Mouse (Mus musculus) cerebellum, adult 9-11 months (tissue): Measurements from ENCODE around the gene Ift22.

ENCODE experiments used
- DNase-seq: peaks from one replicate; pipeline ENCODE4 v3.0.0; 2022

The Ift22 gene

DNA sequence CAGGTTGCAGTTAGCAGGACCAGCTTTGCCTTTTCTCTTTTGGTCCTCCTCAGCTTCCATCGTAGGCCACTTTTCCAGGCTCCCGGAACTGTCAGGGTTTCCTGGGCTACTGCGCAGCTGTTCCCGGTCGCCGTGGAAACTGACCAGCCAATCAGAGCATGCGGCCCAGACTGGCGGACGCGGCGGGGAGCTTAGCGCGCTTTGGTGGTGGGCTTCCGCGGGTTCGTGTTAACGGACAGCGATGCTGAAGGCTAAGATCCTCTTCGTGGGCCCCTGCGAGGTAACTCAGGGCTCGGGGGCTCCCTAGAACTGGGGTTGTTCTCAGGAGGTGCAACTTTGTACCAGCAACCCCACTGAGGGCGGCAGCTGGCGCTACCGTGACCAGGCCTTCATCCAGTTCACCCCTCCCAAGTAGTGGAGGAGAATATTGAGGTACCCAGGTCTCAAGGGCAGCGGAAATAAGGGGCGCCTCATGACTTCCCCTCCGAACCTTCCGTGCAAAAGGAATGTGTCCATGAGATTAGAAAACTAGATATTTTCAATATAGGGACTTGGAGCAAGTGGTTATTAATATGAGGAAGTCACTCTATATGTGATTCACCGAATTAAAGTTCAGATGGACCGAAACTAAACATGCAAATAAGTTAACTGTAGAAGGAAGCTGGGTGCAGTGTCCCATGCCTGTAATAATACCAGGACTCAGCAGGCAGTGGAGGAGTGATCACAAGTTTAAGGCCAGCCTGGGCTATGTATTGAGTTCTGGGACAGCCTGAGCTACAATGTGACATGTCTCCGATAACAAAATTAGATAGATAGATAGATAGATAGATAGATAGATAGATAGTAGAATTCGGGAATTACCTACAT is at the start of gene Ift22:
Gene Ift22, plus strand, starts transcription at position 160 of the 867 bp plus-strand sequence.
- DNase-seq = peak; percentile 93

DNA sequence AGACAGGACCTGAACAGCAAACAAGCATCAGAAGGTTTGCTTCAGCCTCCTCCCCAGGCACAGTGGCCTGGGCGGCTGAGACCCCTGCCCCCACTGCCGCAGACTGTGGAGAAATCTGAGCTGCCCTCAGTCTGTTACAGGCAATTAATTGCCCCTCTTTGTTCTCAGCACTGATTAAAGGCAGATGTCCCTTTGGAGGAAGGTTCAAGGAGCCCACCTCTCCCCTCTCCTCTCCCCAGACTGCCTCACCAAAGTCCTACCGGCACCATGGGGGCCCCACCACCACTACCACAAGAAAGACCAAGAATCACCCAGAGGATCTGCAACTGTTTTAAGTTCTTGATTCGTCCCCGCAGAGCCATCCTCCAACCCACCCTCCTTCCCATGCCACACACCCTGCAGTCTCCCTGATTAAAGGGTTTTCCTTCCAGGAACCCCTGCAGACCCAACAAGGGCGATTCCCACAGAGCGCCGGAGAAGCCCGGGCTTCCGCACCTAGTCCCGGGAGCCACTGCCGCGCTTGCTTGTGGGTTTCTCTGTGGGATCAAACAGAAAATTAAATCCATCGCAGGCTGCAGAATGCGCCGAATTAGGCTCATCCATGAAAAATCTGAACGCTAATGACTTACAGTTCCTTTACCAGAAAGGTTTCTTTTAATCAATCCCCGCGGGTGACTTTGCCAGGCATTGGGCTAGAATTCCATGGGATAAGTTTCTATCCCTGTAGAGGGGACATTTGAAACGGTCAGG is 46.6 kb upstream of the Ift22 start:
- DNase-seq = no peak

DNA sequence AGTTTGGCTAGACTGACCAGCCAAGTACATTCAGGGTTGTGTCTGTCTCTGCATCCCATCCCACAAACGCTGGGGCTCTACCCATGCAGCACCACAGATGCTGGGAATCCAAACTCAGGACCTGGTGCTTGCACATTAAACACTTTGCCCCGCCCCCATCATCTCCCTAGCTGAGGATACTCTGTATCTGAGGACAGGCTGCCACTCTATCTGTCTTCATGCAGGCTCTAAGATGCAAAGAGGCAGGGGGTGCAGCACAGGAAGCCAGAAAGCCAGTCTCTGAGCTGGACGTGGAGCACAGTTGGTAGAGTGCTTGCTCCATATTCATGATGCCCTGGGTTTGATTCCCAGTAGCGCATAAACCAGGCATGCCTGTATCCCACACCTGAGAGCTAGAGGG is 45.1 kb upstream of the Ift22 start:
- no peak for DNase-seq

DNA sequence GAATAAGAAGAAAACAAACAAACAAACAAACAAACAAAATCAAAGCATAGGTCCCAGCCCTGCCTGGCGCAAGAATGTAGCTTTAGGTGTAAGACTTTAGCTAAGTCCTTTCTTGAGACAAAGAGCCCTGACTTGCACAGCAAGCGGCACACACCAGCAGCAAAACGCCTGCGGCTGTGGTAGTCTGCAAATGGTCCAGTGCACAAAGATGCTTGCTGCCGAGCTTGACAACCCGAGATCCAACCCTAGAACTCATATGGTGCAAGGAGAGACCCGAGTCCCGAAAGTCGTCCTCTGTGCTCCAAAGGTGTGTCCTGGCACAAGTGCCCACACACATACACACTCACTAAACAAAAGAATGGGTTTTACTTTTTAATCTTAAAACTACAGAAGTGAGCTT is 44.7 kb upstream of the Ift22 start:
- no peak for DNase-seq

DNA sequence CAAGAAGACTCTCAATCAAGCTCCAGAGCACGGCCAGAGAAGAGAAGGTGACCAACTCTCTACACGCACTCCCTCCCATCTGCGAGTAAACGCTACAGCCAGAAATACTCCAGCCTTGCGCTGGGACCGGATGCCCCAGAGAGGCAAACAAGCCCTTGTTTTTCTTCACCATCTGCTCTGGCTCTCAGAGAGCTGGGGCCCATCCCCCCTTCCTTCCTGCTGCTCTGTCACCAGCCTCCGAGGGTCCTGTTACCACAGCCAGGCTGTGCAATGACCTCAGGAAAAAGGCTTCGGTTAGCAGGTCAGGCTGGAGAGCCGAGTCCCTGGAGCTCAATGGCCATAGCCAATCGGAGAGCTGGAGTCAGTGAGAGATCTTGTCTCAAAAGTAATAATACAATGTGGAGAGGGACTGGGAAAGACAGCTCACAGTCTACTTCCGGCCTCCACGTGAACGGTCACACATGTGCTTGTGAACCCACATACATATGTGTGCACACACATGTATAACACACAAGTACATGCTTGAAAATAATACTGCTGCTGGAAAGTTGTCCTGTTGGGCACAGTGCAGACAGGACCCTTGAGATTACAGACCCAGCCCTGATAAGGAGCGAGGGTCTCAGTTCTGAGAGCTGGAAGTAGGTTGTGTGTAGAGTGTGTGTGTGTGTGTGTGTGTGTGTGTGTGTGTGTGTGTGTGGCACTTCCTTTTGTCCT is 43.8 kb upstream of the Ift22 start:
- DNase-seq = no peak

DNA sequence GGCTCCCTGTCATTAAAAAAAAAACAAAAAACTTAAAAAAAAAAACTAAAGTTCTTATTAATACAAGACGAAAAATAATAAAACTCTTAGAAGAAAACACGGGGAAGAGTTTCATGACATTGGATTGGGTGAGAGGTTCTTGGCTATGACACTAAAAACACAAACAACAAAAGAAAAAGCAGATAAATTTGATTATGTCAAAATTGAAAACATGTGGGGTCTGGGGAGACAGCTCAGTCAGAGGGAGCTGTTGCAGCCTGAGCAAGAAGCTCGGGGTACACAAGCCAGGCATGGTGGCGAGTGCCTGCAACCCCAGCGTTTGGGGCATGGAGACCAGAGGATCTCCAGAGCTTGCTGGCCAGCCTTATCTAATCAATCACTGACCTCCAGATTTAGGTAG is 40.2 kb upstream of the Ift22 start:
- DNase-seq = no peak

DNA sequence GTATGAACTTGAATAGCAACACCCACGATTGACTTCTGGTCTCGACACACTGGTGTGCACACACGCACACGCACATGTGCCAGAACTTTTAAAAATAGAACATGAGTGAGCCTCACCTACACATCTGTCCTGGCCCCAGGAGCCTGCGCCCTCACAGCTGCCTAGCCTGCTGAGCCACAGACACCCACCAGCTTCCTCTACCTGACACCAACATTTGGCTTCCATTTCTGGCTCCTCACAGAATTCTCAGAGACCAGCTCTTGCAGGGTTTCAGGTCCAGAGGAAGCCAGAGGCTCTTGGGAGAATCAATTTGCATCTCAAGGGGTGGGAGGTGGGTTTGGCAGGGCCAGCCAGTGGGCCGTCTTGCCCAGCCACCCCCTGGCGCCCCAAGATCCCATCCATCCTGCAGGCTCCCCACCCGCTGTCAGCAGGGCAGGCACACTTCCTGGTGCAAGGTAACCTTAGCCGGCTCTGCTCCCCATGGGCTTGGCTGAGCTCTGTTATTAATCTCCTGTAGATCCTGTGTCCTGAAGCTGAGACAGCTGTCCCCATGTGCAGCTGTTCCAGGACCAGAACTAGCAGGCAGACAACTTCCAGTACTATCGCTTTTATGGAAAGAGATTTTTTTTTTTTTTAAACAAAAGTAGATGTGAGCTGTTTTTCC is 38.4 kb upstream of the Ift22 start:
- no peak for DNase-seq

DNA sequence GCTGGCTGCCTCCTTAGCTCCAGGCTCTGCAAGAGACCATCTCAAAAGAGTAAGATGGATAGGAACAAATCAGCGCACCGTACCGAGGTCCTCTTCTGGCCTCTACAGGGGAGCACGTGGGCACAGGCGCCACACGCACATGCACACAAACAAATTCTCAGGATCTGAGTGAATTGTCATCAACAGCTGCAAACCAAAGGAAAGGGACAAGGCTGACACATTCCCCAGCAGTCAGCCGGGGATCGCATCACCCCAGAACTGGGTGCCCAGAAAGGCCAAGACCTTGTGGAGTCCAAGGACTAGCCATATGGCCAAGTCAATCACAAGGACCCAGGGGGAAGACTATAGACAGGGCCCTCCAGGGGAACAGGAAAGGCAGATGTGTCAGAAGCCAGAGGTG is 35.5 kb upstream of the Ift22 start:
- no peak for DNase-seq

DNA sequence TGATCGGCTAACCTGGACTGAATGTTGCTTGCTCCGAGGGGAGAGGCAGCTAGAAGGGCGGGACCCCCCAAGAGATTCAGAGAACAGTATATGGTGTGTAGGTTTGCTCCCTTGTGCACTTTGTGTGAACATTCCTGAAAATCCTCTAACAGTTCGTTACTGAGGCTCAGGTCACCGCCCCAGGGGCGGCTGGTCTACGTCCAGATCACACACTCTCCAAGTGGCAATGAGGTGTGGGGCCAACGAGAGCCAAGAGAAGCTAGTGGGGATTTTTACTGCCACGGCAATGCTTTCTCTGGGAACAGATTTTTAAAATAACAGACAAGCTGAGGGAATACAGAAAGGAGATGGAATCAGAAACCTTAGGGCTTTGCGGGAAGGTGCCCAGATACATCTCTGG is 33.7 kb upstream of the Ift22 start:
- no peak for DNase-seq

DNA sequence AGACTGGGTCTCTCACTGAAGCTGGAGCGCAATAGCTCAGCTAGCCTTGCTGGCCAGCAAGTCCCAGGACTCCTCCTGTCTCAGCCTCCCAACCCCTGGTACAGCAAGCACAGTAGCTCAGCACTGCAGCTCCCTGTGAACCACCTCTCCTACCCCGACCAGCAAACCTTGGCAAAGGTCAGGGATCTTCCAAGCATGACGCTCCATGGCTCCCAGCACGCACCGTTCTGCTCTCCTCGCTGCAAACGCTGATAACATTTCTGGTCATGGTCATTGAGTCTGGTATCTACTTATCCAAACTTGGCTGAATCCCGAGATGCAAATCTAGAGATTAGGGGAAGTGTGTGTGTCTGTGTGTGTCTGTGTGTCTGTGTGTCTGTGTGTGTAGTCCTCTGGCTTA is 27.8 kb upstream of the Ift22 start:
- DNase-seq = no peak

DNA sequence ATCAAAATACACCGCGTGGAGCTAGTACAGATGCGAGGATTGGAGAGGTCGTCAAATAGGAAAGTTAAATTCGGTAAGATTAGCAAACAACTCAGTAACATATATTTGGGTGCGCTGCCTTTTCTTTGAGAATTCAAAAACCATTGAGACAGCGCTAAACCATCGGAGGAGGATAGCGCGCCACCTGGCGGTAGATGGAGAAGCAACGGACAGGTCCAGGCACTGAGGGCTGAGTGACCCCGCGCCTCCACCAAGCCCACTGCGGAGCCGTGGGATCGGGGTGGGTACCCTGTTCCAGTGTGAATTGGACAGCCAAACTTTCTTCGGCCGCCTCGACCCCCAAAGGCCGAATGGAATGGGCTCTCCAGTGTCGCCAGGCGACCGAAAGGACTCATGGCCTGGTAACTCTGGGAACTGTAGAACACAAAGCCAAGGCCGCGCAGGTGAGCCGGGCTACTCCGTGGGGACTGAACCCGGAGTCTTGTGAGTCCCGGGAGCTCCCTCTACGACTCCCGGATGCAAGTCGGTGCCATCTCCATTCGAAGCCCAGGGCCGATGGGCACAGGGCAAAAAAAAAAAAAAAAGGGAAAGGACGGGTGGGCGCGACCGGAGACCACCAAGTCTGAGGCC is 26.5 kb upstream of the Ift22 start:
- DNase-seq = peak; percentile 21

DNA sequence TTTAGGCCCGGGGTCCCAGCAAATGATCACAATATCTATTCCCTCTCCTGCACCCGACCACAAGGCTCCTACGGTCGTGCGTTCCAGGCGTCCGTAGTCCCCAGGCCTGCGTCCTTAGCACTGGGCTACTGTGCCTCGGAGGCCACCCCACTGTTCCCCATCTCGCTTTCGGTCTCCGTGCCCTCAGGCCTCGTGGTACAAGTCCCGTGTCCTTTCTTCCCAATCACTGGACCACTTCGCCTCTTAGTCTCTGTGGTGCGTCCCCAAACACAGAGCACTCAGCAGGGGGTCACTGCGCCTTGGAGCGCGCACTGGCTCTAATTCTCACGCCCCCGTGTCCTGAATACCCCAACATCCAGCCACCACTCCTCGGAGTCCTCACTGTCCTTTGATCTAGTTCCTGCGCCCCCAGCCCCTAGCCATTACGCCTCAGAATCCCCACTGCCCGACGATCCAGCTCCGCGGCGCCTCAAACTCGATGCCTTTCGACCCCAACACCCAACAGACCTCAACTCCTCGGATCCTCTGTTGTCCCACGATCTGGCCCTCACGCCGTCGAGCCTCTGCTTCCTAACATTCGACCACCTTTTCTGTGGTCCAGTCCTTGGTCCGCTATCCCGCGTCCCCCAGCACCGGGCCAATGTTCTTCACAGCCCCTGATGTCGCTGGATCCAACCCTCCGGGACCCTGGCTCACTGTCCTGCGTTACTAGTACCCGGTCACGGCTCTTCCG is 25.7 kb upstream of the Ift22 start:
- DNase-seq = no peak

DNA sequence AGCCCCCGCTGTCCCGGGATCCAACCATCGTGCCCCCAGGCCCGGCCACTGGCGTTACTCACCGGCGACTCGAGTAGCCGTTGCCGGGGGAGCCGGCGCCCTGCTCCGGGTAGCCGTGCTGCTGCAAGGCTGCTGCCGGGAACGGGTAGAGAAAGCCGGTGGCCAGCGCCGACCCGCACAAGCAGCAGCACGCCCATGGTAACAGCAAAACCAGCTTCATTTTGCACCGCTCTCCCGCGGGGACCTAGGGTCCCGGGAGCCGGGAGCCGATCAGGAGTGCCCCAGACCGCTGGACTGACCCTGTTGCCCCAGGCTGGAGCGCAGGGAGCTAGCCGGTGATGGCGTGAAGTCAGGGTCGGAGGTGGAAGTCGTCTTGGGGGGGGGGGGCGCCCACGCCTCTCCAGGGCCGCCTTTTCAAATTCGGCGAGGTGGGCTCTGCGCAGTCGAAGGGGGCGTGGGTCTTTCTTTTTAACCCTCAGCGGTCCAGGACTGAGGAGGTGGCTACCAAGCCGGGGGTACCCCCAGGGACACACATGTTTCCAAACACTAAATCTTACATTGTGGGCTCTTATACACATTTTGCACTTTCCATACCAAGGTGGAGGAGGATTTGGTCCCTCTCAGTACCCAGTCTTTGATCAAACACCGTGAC is 25.0 kb upstream of the Ift22 start, which contains the start of gene Col26a1:
Gene Col26a1, minus strand, starts transcription at position 422 of the 652 bp plus-strand sequence.
- DNase-seq = no peak

DNA sequence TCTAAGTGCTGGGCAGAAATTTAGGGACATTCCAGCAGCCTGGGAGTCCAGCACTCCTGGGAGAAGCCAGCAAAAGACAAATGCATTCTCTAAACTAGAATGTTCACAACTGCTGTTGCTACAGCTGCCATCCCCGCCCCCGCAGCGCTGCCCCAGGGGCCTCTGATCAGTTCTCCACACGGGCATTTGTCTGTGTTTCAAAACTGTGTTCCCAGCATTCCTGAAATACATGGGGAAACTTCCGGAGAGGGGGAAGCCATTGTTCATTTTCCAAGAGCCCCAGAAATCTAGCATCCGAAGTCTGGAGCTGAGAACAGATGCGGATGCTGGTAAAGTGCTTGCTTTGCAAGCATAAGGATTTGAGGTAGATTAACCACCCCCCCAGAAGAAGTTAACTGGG is 21.0 kb upstream of the Ift22 start:
- DNase-seq = no peak

DNA sequence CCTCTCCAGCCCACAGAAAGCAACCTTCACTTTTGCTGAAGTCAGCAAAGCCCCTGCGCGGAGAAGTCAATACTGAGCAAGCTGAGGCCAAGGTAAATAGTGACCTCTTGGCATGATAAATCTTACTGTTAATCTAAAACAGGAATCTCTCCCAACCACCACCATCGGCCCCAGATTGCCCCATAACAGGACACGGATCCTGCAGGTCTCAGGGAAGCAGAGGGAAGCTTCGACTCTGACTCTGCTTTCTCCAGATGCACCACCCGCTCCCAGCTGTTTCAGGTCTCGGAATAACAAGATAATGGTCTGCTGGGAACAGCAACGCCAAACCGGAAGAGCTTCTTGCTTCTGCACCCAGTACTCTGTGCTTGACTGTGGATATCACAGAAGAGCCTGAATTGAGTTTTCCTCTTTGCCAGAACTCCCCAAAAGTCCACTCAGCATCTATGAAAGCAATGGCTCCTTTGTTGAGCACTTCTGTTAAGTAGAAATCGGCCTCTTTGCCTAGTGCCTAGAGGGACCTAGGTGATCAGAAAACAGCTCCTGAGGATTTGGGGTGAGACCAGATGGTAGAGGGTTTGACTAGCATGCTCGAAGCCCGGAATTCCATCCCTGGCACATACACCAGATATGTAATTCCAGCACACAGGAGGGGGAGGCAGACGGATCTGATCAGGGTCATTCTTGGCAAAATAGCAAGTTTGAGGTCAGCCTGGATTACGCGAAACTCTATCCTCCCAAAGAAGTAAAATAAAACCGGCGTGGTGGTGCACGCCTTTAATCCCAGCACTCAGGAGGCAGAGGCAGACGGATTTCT is 19.2 kb upstream of the Ift22 start:
- no peak for DNase-seq

DNA sequence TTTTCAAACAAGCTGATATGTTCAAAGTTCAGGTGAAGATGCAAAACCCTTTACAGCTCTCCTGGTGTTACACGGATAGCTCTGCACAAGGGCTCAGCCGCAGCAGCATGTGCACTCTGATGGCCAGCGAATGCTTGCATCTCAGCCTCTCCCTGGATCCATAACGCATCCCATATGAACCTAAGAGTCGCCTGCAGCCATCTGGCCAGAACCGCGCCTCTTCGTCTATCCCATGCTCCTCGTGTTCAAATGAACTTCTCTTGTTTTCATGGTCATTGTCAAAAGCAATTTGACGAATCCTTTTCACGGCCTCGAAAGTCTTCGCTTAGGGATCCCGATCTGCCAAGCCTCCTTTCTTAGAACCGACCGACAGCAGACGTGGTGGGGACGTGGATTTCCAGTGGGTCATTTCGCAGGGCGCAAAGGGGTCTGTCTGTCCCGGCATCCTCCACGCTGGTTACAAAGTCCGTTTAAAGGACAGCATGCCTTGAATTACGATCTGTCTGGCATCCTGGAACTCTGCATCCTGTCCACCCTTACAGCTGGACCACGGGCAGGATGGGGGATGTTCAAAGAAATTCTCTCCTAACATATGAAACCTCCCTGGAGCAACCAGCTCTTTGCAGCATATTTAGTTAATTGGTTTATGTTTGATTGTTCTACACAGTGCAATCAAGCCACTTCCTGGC is 13.0 kb upstream of the Ift22 start:
- DNase-seq = no peak

DNA sequence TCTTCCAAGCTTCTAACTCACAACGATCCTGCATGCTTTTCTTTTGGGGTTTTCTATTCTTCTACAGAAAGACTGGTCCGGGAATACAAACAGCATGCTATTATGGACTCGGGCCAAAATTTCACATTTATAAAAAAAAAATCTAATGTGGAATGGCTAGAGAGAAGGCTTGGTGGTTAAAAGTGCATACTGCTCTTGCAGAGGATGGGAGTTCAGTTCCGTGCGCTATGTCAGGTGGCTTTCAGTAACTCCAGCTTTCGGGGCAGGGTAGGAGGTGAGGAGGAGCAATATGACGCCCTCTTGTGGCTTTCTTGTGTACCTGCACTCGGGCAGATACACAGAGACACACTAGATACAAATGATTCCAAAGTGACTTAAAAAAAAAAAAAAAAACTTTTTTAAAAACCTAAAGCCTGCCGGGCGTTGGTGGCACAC is 12.4 kb upstream of the Ift22 start:
- DNase-seq = no peak

DNA sequence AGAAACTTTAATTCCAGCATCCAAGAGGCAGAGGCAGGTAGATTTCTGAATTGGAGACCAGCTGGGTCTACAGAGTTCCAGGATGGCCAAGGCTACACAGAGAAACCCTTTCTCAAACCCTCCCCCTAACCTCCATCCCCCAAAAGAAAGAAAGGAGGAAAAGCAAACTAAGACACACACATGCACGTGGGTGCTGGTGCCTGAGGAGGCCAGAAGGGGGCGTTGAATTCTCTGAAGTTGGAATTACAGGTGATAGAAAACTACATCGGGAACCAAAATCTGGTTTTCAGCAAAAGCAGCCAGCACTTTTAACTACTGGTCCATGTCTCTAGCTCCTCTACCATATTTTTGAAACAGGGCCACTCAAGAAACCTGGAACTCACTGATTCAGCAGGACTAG is 3.3 kb upstream of the Ift22 start:
- no peak for DNase-seq

DNA sequence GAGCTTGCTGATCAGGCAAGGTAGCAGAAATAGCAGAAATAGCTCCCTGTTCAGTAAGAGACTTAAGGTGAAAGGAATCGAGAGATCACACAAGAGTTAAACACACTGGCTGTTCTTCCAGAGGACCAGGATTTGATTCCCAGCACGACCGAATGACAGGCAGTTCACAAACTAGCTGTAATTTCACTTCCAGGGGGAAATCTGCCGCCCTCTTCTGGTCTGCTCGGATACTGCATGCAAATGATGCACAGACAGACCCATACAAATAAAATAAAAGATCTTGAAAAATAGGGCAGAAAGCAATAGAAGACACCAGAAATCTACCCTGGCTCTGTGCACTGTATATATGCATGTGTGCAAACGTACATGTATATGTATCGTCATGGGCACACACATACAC is 2.3 kb upstream of the Ift22 start:
- no peak for DNase-seq

DNA sequence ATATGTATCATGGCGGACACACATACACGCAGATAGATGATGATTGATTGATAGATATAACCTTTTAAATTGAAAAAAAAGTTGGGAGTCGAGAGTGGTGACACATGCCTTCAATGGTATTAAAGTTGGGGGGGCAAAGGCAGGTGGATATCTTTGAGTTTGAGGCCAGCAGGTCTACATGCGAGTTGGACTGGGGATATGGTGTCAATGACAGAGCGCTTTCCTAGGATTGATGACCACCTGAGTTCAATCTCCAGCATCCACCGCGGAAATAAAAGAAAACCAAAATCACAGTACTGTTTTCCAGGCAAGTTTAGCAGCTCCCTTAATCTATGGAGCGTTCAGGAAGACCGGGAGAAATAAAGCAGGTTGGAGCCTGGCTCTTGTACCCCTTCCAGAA is 363 bp upstream of the Ift22 start:
- no peak for DNase-seq
